Mouse (Mus musculus) kidney, adult 18-20 months (tissue): ENCODE data around the gene Gm20388.
A peak's percentile ranks its signal among the peaks of the same experiment; 100 is the strongest.

Experiments
- DNase-seq: peaks from one replicate; pipeline ENCODE4 v3.0.0; 2021

Gm20388 gene

DNA sequence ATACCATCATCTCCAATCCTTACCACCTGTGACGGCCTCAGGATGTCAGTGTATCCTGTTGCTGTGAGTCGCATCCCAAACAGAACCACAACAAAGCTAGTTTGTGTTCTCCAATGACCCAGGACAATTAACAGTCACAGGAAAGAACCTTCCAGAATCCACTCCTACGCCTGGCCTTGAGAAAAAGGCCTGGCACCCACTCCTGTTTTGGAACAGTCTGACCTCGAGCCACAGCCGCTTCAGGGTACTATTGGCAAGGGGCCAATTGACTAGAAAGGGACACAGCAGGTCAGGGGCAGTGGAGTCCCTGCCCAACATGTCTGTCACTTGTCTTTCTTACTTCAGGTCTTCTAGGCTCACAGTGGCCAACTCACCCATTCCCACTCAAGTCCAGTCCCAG, 1982.2 kb downstream of the Gm20388 start:
- DNase-seq = no peak

DNA sequence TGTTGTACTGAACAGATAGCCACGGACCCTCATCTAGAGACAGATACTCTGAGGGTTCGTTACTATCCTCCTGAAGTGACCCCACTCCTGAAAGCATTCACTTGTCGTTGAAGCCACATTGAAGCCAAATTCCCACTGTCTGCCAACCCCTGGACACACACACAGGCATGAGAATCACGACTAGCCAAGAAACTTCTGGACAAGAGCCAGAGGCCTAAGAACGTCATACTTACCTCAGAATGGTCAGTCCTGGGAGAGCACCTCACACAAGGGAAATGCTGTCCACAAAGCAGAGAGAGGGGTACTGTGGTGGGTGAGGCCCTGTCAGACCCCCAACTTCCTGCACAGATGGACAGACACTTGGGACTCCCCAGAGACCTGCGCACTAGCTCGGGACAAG, 1985.3 kb downstream of the Gm20388 start:
- DNase-seq = peak; percentile 33

DNA sequence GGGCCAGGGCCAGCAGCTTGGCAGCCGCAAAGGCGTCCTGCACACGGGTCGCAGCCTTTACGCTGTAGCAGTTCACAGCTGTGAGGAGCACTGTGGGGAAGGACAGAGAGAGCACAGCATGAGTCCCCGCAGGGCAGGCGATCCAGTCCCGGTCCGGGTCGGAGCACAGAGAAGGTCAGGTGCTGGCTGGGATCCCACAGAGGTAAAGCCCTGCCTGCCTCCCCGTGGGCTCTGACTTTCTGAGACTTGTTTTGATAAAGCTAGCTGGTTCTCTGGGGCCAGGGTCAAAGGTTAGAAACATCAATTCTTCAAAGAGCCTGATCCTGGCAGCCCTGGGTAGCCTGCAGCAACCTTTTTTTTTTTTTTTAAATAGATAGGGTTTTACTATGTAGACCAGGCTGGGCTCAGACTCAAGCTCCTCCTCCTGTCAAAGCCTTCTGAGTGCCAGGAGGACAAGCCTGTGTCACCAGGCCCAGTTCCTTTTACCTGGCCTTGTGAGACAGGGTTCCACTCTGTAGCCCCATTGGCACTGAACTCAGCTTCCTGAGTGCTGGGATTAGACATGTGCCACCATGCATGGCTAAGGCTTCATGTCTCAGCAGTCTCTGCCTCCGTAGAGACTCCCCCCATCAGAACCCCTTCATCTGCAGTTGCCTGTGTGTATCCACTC, 1986.0 kb downstream of the Gm20388 start:
- peak; percentile 53 for DNase-seq

DNA sequence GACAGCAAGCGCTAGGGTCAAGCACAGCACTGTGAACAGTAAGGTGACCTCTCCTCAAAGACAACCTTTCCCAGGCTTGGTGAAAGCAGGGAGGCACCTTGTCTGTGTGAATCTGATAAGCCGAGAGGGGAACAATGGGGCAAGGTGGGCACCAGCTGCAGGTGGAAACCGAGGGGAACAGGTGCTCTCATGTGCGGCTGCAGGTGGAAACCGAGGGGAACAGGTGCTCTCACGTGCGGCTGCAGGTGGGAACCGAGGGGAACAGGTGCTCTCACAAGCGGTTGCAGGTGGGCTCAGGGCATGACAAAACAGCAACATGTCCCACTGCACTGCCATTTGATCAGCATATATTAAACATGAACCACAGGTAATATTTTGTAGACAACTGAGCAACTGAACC, 1986.6 kb downstream of the Gm20388 start:
- no peak for DNase-seq

DNA sequence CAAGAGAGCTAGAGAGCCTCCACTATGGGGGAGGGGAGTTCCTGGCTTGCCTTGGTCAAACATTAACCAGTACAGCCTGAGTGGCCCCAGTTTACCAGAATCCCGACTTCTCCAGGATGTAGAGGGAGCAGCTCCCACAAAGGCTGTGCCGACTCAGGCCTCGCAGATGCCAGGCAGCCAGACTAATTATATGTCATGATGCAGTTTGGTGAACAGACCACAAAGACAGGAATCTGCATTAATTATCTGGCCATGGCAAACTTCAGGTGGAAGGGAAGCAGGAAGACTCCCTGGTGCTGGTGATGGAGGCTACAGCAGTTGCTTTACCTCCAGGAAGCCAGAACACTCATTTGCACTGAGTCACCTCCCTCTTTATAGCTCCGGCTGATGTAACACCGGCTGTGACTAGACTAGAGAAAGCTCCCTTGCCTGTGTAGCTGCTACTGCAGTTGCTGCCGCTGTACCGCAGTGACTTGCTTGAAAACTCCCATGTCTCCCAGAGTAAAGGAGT, 1987.3 kb downstream of the Gm20388 start:
- peak; percentile 67 for DNase-seq

DNA sequence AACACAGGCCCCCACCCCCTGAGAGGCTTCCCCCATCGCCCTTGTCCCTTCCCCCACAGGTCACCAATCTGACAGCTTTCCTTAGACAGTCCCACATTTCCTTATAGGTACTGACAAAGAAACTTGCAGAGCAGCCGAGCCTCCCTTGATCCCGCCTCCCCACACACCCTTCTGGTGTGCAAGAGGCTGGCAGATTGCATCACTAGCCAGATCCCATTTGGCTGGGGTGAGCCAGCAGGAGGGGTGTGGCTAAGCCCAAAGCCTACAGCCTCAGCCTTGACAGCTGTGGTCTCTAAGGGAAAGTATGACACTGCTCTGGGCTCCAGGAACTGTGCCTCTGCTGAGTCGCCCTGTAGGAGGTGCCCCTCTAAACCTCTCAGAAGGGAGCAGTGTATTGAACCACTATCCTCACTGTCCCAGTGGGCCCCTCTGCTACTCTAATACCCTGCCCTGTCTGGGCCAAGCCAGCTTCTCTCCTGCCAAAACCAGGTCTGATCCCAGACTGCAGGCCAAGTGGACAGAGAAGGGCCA, 1987.8 kb downstream of the Gm20388 start:
- peak; percentile 50 for DNase-seq

DNA sequence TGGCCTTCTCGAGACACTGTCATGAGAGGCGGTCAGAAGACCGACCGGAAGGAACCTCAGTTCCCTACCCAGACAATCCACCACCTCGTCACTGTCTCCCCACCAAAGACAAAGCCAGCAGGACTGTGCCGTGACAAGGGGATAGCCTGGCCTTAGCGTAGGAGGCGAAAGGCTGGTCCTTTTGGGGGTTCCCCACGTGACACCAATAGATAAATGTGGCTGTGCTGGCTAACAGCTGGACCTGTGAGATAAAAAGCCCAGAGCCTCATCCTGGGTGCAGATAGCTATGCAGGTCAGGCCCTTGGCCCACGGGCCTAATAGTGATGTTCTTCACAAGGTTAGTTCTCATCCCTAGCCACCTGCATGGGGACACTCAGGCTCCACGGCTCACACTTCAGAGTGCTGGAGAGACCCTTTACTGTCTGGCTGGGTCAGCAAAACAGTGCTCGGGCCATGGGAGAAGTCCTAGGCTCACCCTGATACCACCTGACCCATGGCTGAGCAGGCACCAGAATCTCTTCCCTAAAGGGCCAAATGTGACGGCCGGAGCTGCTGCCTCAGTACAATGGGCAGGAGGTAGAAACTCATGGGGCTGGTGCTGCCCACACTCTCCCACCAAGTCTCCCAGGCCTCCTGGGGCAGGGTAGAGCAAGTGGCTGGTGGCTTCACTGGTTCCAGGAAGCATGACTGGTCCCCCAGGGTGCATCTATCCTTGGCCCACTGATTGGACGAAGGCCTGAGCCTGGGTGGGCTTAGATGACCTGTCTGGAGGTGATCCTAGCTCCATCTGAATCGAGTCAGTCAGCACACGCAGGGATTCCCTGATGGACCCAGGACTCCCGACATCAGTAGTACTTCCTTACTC, 1988.8 kb downstream of the Gm20388 start:
- DNase-seq = no peak

DNA sequence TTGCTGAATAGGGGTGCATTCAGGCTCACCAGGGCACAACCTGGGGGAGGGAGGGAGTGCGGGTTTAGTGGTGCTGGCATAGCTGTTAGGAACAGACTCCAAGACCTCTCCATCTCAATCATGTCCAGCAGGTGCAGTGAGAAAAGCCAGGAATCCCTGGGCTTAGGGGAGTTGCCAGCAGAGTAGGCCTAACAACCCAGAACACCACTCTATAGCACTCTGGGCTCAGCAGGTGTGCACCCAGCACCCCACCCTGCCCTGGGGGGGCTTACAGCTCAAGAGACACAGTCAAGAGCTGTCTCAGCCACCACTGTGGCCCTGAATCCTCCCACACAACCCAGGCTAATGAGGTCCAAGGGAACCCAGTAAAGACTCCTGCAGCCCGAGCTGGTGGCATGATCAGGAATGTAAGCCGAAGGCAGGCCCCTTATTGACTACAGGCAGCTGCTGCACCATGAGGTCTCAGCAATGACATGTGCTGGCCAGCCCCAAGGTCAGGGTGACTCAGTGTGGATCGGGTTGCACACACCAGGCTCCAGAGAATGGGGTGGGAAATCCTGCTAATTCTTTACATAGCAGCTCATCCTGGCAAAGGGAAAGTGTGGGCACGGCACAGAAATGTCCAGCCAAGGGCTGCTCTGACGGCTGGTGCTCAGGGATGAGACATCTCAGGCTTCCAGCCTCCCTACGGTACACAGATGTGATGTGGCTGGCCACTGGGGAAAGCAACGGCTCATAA, 1991.0 kb downstream of the Gm20388 start:
- no peak for DNase-seq

DNA sequence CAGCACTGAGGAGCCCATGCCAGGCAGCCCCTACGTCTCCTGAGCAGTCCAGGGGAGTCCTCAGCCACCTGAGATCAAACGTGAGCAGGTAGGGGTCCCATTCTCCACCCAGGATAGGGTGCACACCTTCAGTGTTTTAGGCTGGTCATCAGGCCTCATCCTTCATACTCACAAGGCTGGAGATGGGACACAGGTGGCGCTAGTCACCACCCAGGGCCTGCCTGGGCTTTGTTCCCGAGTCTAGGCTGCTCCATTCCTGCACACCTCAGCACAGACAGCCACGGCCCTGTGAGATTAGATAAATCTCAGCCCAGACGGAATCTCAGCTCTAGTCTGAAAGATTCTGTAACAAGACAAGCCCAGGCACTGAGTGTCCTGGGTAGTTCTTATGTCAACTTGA, 1993.3 kb downstream of the Gm20388 start:
- DNase-seq = no peak

DNA sequence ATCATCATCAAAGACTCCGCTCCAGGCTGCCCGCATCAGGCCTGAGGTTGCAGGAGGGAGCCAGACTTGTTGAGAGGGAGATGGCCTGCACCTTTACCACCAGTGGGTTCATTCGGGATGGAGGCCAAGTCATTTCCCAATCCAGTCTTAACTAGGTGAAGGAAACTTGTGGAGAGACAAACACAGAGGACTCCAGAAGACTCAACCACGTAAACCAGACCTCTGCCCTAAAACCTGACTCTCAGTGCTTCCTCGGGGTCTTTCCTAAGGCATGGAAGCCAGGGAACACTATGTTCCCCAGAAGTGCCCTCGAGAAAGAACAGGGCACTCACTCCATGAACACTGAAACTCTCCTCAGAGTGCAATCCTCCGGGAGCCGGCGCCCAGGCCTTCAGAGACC, 1994.4 kb downstream of the Gm20388 start:
- DNase-seq = no peak

DNA sequence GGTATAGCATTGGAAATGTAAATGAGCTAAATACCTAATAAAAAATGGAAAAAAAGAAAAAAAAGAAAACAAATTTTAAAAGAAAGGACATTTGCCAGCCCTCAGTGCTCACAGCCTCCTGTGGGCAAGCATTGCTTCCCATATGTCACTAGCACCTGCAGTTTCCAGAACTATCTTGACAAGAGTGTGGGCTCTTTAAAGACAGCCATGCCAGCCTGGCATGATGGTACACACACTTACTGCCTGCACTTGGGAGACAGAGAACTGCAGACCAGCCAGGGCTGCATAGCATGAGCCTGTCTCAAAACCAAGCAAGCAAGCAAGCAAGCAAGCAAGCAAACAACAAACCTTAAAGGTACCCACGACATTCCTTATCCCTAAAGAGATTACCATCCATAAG, 1994.8 kb downstream of the Gm20388 start:
- no peak for DNase-seq

DNA sequence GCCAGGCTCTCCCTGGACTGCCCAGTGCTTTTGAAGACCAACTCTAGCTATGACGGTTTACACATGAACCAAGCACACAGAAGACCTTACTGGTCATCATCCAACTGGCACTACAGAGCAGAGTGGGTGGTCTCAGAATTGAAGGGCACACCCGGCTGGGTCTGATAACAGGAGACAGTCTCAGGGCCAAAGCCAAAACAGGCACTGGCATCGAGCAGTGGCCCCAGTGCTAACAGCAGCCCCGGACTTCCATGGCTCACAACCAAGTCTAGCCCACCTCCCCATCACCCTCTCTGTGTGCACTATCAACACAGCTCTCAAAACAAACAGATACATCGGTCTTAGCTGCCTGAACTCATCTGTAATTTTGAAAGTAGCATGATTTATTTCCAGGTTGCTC, 1995.2 kb downstream of the Gm20388 start:
- no peak for DNase-seq

DNA sequence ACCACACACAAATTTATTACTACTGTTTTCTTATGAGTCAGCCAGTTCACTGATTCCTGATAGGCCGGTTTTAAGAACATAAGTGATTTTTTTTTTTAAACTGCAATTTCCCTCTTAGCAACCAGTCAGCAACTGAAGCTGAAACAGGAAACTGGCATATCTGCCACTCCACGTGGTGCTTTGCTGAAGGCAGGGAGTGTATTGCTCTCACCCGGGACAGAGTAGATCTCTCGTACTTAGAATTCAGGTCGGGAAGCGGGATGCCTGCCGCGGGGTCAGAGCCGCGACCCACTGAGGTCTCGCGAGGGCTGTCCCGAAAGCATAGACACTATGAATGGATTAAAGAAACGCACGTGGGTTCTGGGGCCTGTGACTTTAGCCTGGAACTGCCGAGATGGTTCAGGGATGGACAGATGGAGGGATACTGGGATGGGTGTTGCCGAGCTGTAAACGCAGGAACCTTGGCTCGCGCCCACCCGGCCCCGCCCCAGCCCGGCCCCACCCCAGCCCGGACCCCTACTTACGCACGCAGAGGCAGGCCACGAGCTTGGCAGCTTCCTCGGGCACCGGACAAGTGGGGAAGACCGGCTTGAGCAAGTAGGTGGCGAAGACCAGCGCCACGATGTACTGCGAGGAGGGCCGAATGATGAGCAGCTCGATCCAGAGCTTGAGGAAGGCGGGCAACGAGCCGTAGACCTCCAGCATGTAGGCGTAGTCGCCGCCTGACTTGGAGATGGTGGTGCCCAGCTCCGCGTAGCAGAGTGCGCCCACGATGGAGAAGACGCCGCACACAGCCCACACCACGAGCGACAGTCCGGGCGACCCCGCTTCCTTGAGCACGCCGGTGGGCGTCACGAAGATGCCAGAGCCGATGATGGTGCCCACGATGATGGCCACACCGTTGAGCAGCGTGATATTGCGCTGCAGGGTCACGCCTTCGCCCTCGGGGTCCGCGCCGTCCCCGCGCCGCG, 1996.2 kb downstream of the Gm20388 start:
- no peak for DNase-seq

DNA sequence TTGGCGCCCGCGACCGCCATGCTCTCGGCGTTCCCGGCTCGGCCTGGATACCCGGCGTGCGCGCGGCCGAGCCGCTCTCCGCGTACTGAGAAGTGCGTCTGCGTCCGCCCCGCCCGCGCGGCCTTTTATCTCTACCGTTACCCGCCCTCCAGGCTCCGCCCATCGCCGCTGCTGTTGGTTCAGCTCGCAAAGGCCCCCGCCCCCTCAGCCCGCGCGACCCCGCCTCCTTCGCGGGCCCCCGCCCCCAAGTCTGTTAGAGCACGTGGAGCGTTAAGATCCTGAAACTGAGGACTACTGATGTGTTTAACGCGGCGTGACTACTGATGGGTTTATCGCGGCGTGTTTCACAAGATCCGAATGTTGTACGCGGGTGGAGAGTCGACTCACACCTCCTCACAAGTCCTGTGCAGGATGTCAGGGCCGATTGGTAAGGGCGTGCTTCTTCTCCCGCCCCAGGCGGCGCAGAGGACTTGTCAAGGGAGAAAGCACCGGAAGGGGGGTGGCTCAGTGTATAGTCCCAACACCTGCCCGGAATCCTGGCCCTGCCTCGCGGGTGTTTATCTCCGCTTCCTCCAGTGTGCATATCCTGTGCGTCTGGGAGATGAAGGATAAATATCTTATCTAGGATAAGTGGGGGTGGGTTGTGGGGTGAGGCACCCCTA, 1997.1 kb downstream of the Gm20388 start, which contains the start of gene Slc7a5:
Slc7a5 (minus strand) TSS at position 108 of the 662 bp plus-strand sequence.
- DNase-seq = peak; percentile 96

DNA sequence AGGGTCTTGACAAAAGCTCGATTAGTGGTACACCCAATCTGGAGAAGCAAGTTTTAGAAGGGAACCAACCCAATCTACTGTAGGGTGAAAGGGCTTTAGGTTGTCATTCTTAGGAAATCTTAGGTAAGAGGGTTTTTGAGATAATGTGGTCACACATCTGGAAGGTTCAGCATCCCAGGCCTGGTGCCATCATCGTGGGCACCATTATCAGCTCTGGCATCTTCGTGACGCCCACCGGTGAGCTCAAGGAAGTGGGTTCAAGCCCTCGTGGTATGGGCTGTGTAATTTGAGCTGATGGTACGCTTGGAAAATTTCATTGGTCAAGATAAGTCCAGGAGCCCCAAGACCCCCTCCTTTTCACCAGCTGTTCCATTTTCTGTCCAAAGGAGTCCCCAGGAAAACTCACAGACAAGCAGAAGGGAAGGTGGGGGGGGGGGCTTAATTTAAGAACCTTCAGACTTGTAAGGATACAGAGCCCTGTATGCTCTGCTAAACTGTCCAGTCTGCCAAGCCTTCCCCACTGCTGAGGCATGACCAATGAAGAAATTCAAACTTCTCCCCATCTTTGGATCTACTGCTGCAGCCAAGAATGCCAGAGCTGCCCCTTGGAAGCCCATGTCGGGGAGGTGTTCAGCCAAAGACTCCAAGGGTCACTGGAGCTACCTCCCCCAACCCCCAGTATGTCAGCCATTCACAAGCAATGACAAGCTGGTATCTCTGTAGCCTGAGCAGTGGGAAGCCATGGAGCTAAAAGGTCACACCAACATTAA, 1997.9 kb downstream of the Gm20388 start:
- no peak for DNase-seq

DNA sequence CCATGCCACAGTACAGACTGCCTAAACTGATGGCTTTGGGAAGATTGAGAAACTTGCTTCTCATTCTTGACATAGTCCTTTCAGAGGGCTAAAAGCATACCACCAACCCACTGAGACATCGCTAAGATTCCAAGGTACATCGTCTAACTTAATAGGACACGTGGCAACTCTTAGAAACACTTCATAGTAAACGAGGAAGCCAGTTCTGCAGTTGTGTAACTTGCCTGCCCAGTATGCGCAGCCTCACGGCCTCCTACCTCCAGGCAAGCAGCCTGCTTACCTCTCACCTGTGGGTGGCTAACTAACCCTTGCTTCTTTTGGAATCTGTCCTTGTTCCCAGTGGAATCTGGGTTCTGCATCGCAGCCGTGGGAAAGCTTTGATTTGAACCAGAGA, 1998.5 kb downstream of the Gm20388 start:
- DNase-seq = no peak

DNA sequence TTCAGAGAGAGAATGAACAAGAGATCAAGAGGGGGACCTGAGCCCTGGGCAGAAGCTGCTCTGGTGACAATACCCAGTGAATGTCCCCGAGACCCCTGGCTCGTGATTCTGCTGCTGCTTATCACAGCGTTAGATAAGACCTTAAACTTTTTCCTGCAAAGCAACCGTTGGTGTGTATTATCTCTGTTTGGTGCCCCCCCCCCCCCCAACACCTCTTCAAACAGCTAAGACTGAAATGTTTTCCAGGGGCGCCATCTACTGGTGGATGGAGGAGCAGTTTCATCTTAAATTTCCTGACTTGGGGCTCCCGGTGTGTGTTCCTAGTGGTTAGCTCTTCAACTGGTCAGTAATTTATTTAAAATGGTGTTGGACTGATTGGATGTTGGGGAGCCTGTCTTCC, 1999.0 kb downstream of the Gm20388 start:
- peak; percentile 80 for DNase-seq

DNA sequence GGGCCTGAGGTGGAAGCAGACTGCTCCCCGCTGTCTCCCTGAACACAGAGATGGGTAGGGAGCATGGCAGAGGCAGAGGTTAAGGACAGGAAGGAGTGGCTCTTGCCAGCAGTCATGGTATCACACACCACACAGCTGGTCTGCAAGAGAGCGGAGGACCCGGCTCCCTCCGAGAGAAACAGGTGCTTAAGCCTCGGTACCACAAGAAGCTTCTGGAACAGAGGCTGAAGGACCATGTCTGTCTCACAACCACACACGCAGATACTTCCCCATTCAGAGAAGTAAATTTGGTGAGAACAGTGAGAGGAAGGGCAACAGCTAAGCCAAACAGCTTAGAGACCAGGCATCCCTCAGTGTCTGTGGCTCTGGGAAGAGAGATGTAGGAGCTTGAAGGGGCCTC, 2000.8 kb downstream of the Gm20388 start:
- no peak for DNase-seq

DNA sequence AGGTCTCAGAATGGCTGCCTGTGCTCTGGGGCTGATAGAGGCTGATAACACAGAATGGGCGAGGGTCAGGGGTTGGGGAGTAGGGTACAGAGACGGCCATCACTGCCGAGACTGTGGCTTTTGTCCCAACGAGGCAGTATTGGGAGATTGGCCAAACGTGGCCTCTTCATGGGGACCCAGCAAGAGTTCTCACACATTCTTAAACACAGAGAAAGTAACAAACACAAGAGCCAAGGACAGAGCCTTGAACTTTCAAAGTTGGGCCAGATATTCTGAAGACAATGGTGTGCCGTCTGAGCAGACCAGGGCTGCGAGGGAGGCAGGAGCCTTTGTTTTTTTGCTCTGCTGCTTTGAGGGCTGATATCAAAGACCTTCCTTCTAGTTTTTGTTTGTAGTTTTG, 2001.3 kb downstream of the Gm20388 start:
- no peak for DNase-seq

DNA sequence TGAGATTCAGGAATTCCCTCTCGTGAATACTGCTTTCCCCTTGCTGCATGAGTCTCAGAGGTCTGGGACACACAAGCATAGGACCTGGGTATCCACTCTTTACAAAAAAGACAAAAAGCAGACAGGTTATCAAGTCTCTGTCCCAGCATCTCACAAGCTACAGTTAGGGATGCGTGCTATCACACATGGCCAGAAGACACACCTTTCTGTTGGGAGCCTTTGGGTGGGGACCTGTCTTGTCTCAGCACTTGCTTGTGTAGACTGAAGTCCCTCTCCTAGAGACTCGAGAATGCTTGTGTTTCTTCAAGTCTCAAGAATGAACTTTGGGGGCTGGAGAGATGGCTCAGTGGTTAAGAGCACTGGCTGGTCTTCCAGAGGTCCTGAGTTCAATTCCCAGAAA, 2002.2 kb downstream of the Gm20388 start:
- no peak for DNase-seq

DNA sequence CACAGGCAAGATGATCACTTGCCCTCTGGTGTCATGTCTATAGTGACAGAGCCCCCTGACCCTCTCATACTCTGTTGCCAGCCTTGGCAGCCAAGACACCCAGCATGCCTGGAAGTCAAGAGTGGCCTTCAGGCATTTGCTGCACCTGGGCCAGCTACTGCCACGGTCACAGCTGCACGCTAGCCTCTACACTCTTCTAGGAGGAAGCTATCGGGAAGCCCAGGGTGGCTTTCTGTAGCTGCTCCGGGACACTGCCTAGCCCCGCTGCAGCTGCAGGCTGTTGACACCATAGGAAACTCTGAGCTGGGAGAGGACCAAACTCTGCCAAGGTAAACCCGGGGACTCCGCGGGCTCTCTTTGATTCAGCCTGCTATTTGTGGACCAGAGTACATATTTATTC, 2002.7 kb downstream of the Gm20388 start:
- no peak for DNase-seq
